Mouse (Mus musculus) hindbrain, embryonic 15.5 days (tissue): Measurements from ENCODE around the gene Mdk. TPM values are rescaled to one million over a fixed set of nuclear protein-coding genes. Genes with fewer than 3 reads are reported as not detected.

Source experiments
- ATAC-seq: fragments of 200-750 bp; cut with Nextera tagmentation; 2 replicates; pipeline ENCODE4 v1.8.0; 2017; ENCODE audit warnings: low read depth, moderate number of reproducible peaks, moderate TSS enrichment; ENCODE audit not compliant: low FRiP score
- H3K27ac ChIP-seq: fragments of 300-500 bp; sonication (generic); replicated peaks from 2 replicates; pipeline ENCODE4 v1.5.1; 2015; ENCODE audit warnings: mild to moderate bottlenecking, inconsistent platforms
- H3K27me3 ChIP-seq: fragments of 300-500 bp; sonication (generic); 2 replicates; pipeline ENCODE4 v1.6.1; 2015; ENCODE audit warnings: control low read depth, inconsistent platforms
- H3K36me3 ChIP-seq: fragments of 300-500 bp; sonication (generic); 2 replicates; pipeline ENCODE4 v1.6.1; 2015; ENCODE audit warnings: control low read depth, inconsistent platforms
- H3K4me1 ChIP-seq: fragments of 300-500 bp; sonication (generic); replicated peaks from 2 replicates; pipeline ENCODE4 v1.6.1; 2015; ENCODE audit warnings: control low read depth, inconsistent platforms
- H3K4me2 ChIP-seq: fragments of 300-500 bp; sonication (generic); 2 replicates; pipeline ENCODE4 v1.6.1; 2015; ENCODE audit warnings: moderate library complexity, mild to moderate bottlenecking, inconsistent platforms
- H3K4me3 ChIP-seq: fragments of 300-500 bp; sonication (generic); 2 replicates; pipeline ENCODE4 v1.5.1; 2015; ENCODE audit warnings: mild to moderate bottlenecking, inconsistent platforms
- H3K9ac ChIP-seq: fragments of 300-500 bp; sonication (generic); 2 replicates; pipeline ENCODE4 v1.6.1; 2015; ENCODE audit warnings: inconsistent platforms
- H3K9me3 ChIP-seq: fragments of 300-500 bp; sonication (generic); 2 replicates; pipeline ENCODE4 v1.6.1; 2016; ENCODE audit warnings: control low read depth, inconsistent platforms
- WGBS: fragments of 180-500 bp; shearing (Covaris S2); methylation state at CpG from one replicate; pipeline ENCODE4 v1.1.7; 2015; 5-methylcytosine and 5-hydroxymethylcytosine counted together
- microRNA-seq: library from miRNA; unstranded; fragments of <30 nt; microRNA quantifications from one replicate; pipeline ENCODE4, GENCODE M21; 2016
- polyA plus RNA-seq: library from polyadenylated mRNA; unstranded; fragments of >200 nt; fragmentation: Nextera tagmentation; extraction: Ambion mirVana; gene quantifications from 2 replicates; pipeline ENCODE4 v1.2.1, GENCODE M21; 2015

Mdk gene
- polyA plus RNA-seq, 1 experiment from 2014 or later = 187 TPM

DNA sequence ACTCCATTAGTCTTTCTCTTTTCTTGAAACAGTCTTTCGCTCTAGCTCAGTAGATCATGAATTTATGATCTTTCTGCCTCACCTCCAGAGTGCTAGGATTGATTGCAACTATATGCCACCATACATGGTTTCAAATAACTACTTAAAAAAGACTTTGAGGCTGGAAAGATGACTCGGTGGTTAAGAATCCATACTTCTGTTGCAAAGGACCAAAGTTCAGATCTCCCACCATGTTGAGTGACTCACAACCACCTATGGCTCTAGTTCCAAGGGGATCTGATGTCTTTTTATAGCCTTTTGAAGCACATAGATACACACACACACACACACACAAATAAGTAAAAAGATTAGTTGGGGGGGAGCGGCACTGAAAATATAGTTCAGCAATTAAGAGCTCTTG, 36.7 kb downstream of the Mdk start:
- peaks cover 5% of the 10 kb centered on the region for H3K36me3 ChIP-seq
- no peaks in the 10 kb centered on the region for H3K27me3 ChIP-seq
- no peak overlapping the region for H3K4me2 ChIP-seq
- no peak for ATAC-seq
- no peaks in the 10 kb centered on the region for H3K4me1 ChIP-seq
- no peak overlapping the region for H3K27ac ChIP-seq
- H3K9me3 ChIP-seq = no peaks in the 10 kb centered on the region
- H3K9ac ChIP-seq = no peak overlapping the region
- WGBS = 92% methylated on average over 3 of the region's 3 CpGs
- H3K4me3 ChIP-seq = no peak overlapping the region

DNA sequence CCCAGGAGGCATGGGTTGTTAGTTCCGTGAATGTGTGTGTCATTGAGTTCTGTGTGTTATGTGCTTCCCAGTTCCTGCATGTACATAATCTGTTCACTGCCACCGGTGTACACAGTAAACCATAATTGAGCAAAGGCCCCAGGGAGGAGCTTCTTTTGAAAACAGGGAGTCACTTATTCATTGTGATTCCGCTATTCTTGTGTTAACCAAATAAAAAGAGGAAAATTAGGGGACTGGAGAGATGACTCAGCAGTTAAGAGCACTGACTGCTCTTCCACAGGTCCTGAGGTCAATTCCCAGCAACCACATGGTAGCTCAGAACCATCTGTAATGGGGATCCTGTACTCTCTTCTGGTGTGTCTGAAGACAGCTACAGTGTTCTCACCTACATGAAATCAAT, 37.4 kb downstream of the Mdk start:
- no peak overlapping the region for H3K9ac ChIP-seq
- H3K27me3 ChIP-seq = no peaks in the 10 kb centered on the region
- H3K4me1 ChIP-seq = no peaks in the 10 kb centered on the region
- ATAC-seq = no peak
- H3K27ac ChIP-seq = no peak overlapping the region
- 70% methylated on average over 3 of the region's 3 CpGs for WGBS
- 0 out of 2 replicates have a peak, but pooled peaks cover 3% of the 10 kb centered on the region for H3K36me3 ChIP-seq
- H3K4me3 ChIP-seq = no peak overlapping the region
- H3K9me3 ChIP-seq = no peaks in the 10 kb centered on the region
- H3K4me2 ChIP-seq = no peak overlapping the region

DNA sequence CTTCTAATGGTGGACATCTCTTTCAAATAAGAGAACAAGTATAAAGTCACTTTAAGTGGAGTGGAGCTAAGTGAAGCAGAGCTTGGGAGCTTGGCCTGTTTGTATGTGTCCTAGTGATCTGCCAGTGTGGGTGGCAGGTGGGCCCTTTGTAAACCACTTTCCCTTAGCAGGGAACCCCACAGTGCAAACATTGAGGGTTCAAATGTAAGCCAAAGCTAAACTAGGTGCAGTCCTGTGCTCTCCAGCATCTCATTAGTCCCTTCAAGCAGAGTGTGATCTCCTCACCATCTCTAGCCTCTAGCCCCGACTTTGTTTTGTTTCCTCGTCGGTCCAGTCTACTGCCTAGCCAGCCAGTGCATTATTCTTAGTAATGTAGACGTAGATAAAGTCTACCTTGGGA, 47.5 kb downstream of the Mdk start:
- no peak overlapping the region for H3K9ac ChIP-seq
- H3K4me1 ChIP-seq = 0 out of 2 replicates have a peak, but pooled peaks cover 3% of the 10 kb centered on the region
- no peak for ATAC-seq
- H3K27me3 ChIP-seq = no peaks in the 10 kb centered on the region
- no peak overlapping the region for H3K4me3 ChIP-seq
- no peak overlapping the region for H3K4me2 ChIP-seq
- WGBS = 78% methylated on average over 4 of the region's 4 CpGs
- H3K27ac ChIP-seq = no peak overlapping the region
- peaks cover 7% of the 10 kb centered on the region for H3K36me3 ChIP-seq
- no peaks in the 10 kb centered on the region for H3K9me3 ChIP-seq

DNA sequence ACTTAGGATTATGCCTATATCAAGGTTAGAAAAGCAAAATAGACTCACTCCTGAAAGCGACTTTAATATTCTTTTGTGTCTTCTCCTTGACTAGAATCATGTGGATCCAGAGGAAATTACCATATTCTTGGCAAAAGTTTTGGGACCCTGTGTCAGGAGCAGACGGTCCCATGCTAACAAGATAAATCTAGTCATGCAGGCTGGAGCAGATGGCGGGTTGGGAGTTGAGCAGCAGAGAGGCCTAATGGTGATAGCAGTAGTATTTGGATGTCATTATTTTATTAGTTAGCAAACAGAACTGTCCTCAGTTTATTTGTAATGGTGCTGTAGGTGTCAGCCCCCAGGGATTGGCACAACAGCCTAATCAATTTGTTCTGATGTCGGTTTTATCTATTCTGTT, 48.1 kb downstream of the Mdk start:
- Histone ChIP-seq H3K36me3 (peaks cover 7% of the 10 kb centered on the region), H3K4me2 (no peak overlapping the region), H3K4me3 (no peak overlapping the region), H3K27ac (no peak overlapping the region), H3K9ac (no peak overlapping the region), H3K9me3 (no peaks in the 10 kb centered on the region), H3K27me3 (no peaks in the 10 kb centered on the region), H3K4me1 (0 out of 2 replicates have a peak, but pooled peaks cover 3% of the 10 kb centered on the region)
- no peak for ATAC-seq
- WGBS = 76% methylated on average over 4 of the region's 4 CpGs

Small RNAs within 50 kb of the gene (microRNA-seq; reads per million reads assigned to microRNA genes)
- not detected for gene Mir6999

Other genes starting within 250 kb of the Mdk start
- gene Atg13, start 221.7 kb downstream of the Mdk start, polyA plus RNA-seq = 34.0 and 34.8 TPM in 2 replicates
- gene Harbi1, start 221.4 kb downstream of the Mdk start, polyA plus RNA-seq = 18.2 and 21.1 TPM in 2 replicates
- gene Ambra1, start 202.2 kb downstream of the Mdk start, polyA plus RNA-seq = 22.8 and 27.7 TPM in 2 replicates
- gene Chrm4, start 5.0 kb downstream of the Mdk start, polyA plus RNA-seq = 0.87 and 1.2 TPM in 2 replicates
- gene Gm9821, start 13.4 kb upstream of the Mdk start, polyA plus RNA-seq = 0.30 and 0.32 TPM in 2 replicates
- gene Dgkz, start 43.6 kb upstream of the Mdk start, polyA plus RNA-seq = 32.4 and 40.9 TPM in 2 replicates
- 2.2 and 2.9 TPM in 2 replicates for gene Creb3l1, start 92.2 kb upstream of the Mdk start, polyA plus RNA-seq
- gene Phf21a, start 160.8 kb upstream of the Mdk start, polyA plus RNA-seq = 34.1 and 37.2 TPM in 2 replicates